Mouse (Mus musculus) MEL (cell line): ENCODE measurements around the gene Lgr5. TPM values are rescaled to one million over a fixed set of nuclear protein-coding genes. Genes with fewer than 3 reads are reported as not detected.

Experiments
- DNase-seq: peaks from one replicate; pipeline ENCODE4 v3.0.0; 2011; ENCODE audit warnings: low read depth, low spot score
- H3K27ac ChIP-seq: 2 replicates; pipeline ENCODE4 v1.5.1; 2012; ENCODE audit warnings: low read depth, mild to moderate bottlenecking, control low read depth, low read length, moderate library complexity; ENCODE audit not compliant: control insufficient read depth
- H3K27me3 ChIP-seq, 2 experiments: fragments of 150-350 bp in 1 of 2; sonication (generic) in 1 of 2; 2 replicates each; pipeline ENCODE4 v1.6.1; 2012; ENCODE audit warnings: low read length in 2 of 2, mild to moderate bottlenecking in 2 of 2, improper control_type of control experiment in 1 of 2, moderate library complexity in 1 of 2; ENCODE audit not compliant: insufficient read depth in 2 of 2, control insufficient read depth in 1 of 2
- H3K36me3 ChIP-seq, 2 experiments: 2 replicates each; pipeline ENCODE4 v1.6.1; 2012 to 2014; ENCODE audit warnings: low read length in 2 of 2, improper control_type of control experiment in 1 of 2, inconsistent platforms in 1 of 2, mild to moderate bottlenecking in 1 of 2; ENCODE audit not compliant: insufficient read depth in 2 of 2, control insufficient read depth in 1 of 2
- H3K4me1 ChIP-seq, 2 experiments: fragments of 150-350 bp in 1 of 2; sonication (generic) in 1 of 2; 2 replicates each; pipeline ENCODE4 v1.6.1; 2012; ENCODE audit warnings: low read length in 2 of 2, improper control_type of control experiment in 1 of 2, mild to moderate bottlenecking in 1 of 2; ENCODE audit not compliant: insufficient read depth in 2 of 2, control insufficient read depth in 1 of 2
- H3K4me3 ChIP-seq, 2 experiments: fragments of 150-350 bp in 1 of 2; sonication (generic) in 1 of 2; 2 replicates each; pipeline ENCODE4 v1.5.1; 2012; ENCODE audit warnings: low read depth in 2 of 2, low read length in 2 of 2, mild to moderate bottlenecking in 2 of 2, moderate library complexity in 2 of 2, control low read depth in 1 of 2, improper control_type of control experiment in 1 of 2; ENCODE audit not compliant: control insufficient read depth in 1 of 2, insufficient read depth in 1 of 2
- H3K79me2 ChIP-seq: 2 replicates; pipeline ENCODE4 v1.6.1; 2012; ENCODE audit warnings: mild to moderate bottlenecking, low read length, moderate library complexity; ENCODE audit not compliant: control insufficient read depth, poor library complexity, insufficient read depth
- H3K9ac ChIP-seq: 2 replicates; pipeline ENCODE4 v1.6.1; 2012; ENCODE audit warnings: low read depth, mild to moderate bottlenecking, control low read depth, low read length, moderate library complexity; ENCODE audit not compliant: control insufficient read depth, poor library complexity, severe bottlenecking
- H3K9me3 ChIP-seq: fragments of 150-350 bp; sonication (generic); replicated peaks from 2 replicates; pipeline ENCODE4 v1.6.1; 2012; ENCODE audit warnings: mild to moderate bottlenecking, low read length, improper control_type of control experiment, moderate library complexity; ENCODE audit not compliant: insufficient read depth
- CHD1 ChIP-seq: IDR thresholded peaks from 2 replicates; pipeline ENCODE4 v1.6.1; 2012; ENCODE audit warnings: low read depth, mild to moderate bottlenecking, inconsistent platforms, low read length, improper control_type of control experiment
- EP300 ChIP-seq, 2 experiments: IDR thresholded peaks; 2 replicates each; pipeline ENCODE4 v1.6.1; 2011; ENCODE audit warnings: improper control_type of control experiment in 2 of 2, low read length in 2 of 2, low read depth in 1 of 2, mild to moderate bottlenecking in 1 of 2
- ETS1 ChIP-seq: IDR thresholded peaks from 2 replicates; pipeline ENCODE4 v1.6.1; 2012; ENCODE audit warnings: low read depth, mild to moderate bottlenecking, inconsistent platforms, low read length, improper control_type of control experiment, moderate library complexity
- GATA1 ChIP-seq: IDR thresholded peaks from 2 replicates; pipeline ENCODE4 v1.6.1; 2011; ENCODE audit warnings: low read depth, low read length, improper control_type of control experiment
- JUND ChIP-seq: IDR thresholded peaks from 2 replicates; pipeline ENCODE4 v1.6.1; 2011; ENCODE audit warnings: low read depth, mild to moderate bottlenecking, improper control_type of control experiment, low read length
- KAT2A ChIP-seq: conservative IDR thresholded peaks from 2 replicates; pipeline ENCODE4 v1.6.1; 2012; ENCODE audit warnings: low read depth, low read length, improper control_type of control experiment, inconsistent platforms
- MAZ ChIP-seq: IDR thresholded peaks from 2 replicates; pipeline ENCODE4 v1.6.1; 2012; ENCODE audit warnings: low read depth, mild to moderate bottlenecking, inconsistent platforms, low read length, improper control_type of control experiment
- MEF2A ChIP-seq: IDR thresholded peaks from 2 replicates; pipeline ENCODE4 v1.6.1; 2014; ENCODE audit warnings: low read depth, mild to moderate bottlenecking, inconsistent platforms, low read length, improper control_type of control experiment; ENCODE audit not compliant: poor library complexity, insufficient replicate concordance, severe bottlenecking; ENCODE audit errors: extremely low read depth
- MXI1 ChIP-seq: IDR thresholded peaks from 2 replicates; pipeline ENCODE4 v1.6.1; 2011; ENCODE audit warnings: mild to moderate bottlenecking, low read depth, low read length, improper control_type of control experiment
- POLR2AphosphoS2 ChIP-seq: IDR thresholded peaks from 2 replicates; pipeline ENCODE4 v1.6.1; 2011; ENCODE audit warnings: low read length, improper control_type of control experiment
- POLR2AphosphoS5 ChIP-seq: IDR thresholded peaks from 2 replicates; pipeline ENCODE4 v1.6.1; 2012; ENCODE audit warnings: low read depth, borderline replicate concordance, mild to moderate bottlenecking, inconsistent platforms, low read length, moderate library complexity, mixed read lengths
- RCOR1 ChIP-seq: IDR thresholded peaks from 2 replicates; pipeline ENCODE4 v1.6.1; 2012; ENCODE audit warnings: low read depth, mild to moderate bottlenecking, inconsistent platforms, low read length, improper control_type of control experiment
- TAL1 ChIP-seq: IDR thresholded peaks from 2 replicates; pipeline ENCODE4 v1.6.1; 2012; ENCODE audit warnings: mild to moderate bottlenecking, inconsistent platforms, low read length, moderate library complexity, mixed read lengths
- UBTF ChIP-seq: IDR thresholded peaks from 2 replicates; pipeline ENCODE4 v1.6.1; 2012; ENCODE audit warnings: low read depth, mild to moderate bottlenecking, inconsistent platforms, low read length, improper control_type of control experiment, moderate library complexity, borderline replicate concordance; ENCODE audit not compliant: insufficient read depth
- ZKSCAN1 ChIP-seq: IDR thresholded peaks from 2 replicates; pipeline ENCODE4 v1.6.1; 2012; ENCODE audit warnings: low read depth, mild to moderate bottlenecking, inconsistent platforms, low read length, improper control_type of control experiment, moderate library complexity
- ZNF384 ChIP-seq: IDR thresholded peaks from 2 replicates; pipeline ENCODE4 v1.6.1; 2012; ENCODE audit warnings: low read depth, mild to moderate bottlenecking, inconsistent platforms, low read length, improper control_type of control experiment
- polyA plus RNA-seq, 2 experiments: library from polyadenylated mRNA; stranded (reverse) in 1 of 2; unstranded in 1 of 2; fragments of >175 nt in 1 of 2; fragments of >200 nt in 1 of 2; gene quantifications; 2 replicates each; pipeline versions ENCODE4 v1.2.1 to v1.2.4; 2012; ENCODE audit warnings: low replicate concordance in 2 of 2, low read depth in 1 of 2; ENCODE audit not compliant: insufficient read length in 2 of 2, insufficient read depth in 1 of 2, missing spikeins in 1 of 2
- total RNA-seq: library from RNA; depleted of rRNA; stranded (reverse); fragments of 300-350 nt; gene quantifications from 2 replicates; pipeline ENCODE4 v1.2.3, GENCODE M21; 2012

Gene Lgr5
- total and polyA plus RNA-seq, 3 experiments: not detected

- no peak for DNase-seq
- Histone ChIP-seq H3K79me2 (no peaks in the 10 kb centered on the region), H3K36me3 (peaks cover 0 to 2% of the 10 kb centered on the region in 2 experiments; a peak in 1 of 4 replicates), H3K27me3 (no peaks in the 10 kb centered on the region; a peak in 1 of 4 replicates), H3K4me1 (no peaks in the 10 kb centered on the region; a peak in 1 of 4 replicates), H3K27ac (no peak overlapping the region), H3K9ac (no peak overlapping the region), H3K4me3 (no peak overlapping the region), H3K9me3 (no peaks in the 10 kb centered on the region)
- no peak for TF ChIP-seq MEF2A
- no peak for TF ChIP-seq JUND
- TF ChIP-seq UBTF: no peak
- no peak for TF ChIP-seq KAT2A
- no peak for TF ChIP-seq GATA1
- TF ChIP-seq RCOR1: no peak
Observed at GRCm38 (mm10) chr10:115448614-115449013, 139.0 kb downstream of the Lgr5 start.

GRCm38 (mm10) chr10:115437286-115437685 lies 150.3 kb downstream of the Lgr5 start:
- no peak for DNase-seq
- H3K27me3 ChIP-seq: no peaks in the 10 kb centered on the region
- H3K36me3 ChIP-seq: peaks cover 7 to 8% of the 10 kb centered on the region in 2 experiments
- no peak overlapping the region for H3K27ac ChIP-seq
- H3K79me2 ChIP-seq: no peaks in the 10 kb centered on the region
- no peak overlapping the region for H3K9ac ChIP-seq
- no peaks in the 10 kb centered on the region for H3K4me1 ChIP-seq
- H3K9me3 ChIP-seq: no peaks in the 10 kb centered on the region
- H3K4me3 ChIP-seq: no peak overlapping the region
- TF ChIP-seq ETS1: no peak
- no peak for TF ChIP-seq MAZ
- TF ChIP-seq UBTF: no peak
- no peak for TF ChIP-seq MEF2A
- TF ChIP-seq MXI1: no peak
- no peak for TF ChIP-seq EP300 (IDR thresholded peaks at IDR 0.05; ENCODE audit: low read depth in 1 of 2, low read length in 2 of 2)
- no peak for TF ChIP-seq TAL1
- TF ChIP-seq CHD1: no peak
- TF ChIP-seq POLR2AphosphoS2: no peak; the same call in 1 of the 2 replicates
- TF ChIP-seq ZNF384: no peak
- TF ChIP-seq GATA1: no peak
- TF ChIP-seq POLR2AphosphoS5: no peak
- no peak for TF ChIP-seq ZKSCAN1
